In the genomic region with DNA sequence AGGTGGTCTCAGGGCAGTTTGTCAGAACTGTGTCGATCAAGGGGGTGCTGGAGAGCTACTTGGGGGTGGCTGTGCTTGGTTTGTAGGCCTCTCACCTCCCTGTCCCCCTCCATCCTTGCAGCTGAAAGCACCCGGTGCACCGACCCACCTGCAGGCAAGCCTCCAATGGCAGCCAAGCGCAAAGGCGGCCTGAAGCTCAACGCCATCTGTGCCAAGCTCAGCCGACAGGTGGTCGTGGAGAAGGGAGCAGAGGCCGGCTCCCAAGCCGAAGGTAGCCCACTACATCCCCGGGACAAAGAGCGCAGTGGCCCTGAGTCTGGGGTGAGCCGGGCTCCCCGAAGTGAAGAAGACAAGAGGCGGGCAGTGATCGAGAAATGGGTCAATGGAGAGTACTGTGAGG, we compare ENCODE assay signal across 25 mouse cellular contexts.
A peak's percentile ranks its signal among the peaks of the same experiment; 100 is the strongest.
DNase-seq lines count a peak whose midpoint lies in the region; ATAC-seq and TF ChIP-seq lines count a peak whose summit lies in the region.
"Had no signal": no experiment of that assay in that cellular context is flagged by ENCODE, and none has a peak within 500 bp of the region (broad histone marks: within the 10 kb centered on the region; RNA-seq: fewer than 3 reads in every experiment).

No protein-coding gene starts in this region.

- intact Hi-C loops in heart, postnatal 25 days (cut with DNase I), result no loop called here

- no peak overlapping the region for H3K4me3 ChIP-seq in heart, embryonic 11.5 days (ENCODE audit: low read depth, low read length)
- no peak overlapping the region for H3K4me3 ChIP-seq in heart, embryonic 16.5 days (ENCODE audit: low read length)
- no peak overlapping the region for H3K4me3 ChIP-seq in lung, embryonic 15.5 days
- no peak overlapping the region for H3K4me3 ChIP-seq in lung, adult 2 months (replicated peaks; ENCODE audit: extremely low read depth, low read depth, low read length)
- H3K4me3 ChIP-seq: embryonic facial prominence, embryonic 12.5 days; hindbrain, embryonic 12.5 days; limb, embryonic 13.5 days; midbrain, embryonic 15.5 days had no signal

- H3K4me2 ChIP-seq in heart, embryonic 11.5 days, result no peak overlapping the region
- no peak overlapping the region for H3K4me2 ChIP-seq in heart, embryonic 16.5 days (ENCODE audit: low read depth, low read length)
- H3K4me2 ChIP-seq in lung, embryonic 15.5 days, result no peak overlapping the region
- H3K4me2 ChIP-seq: embryonic facial prominence, embryonic 12.5 days; hindbrain, embryonic 12.5 days; limb, embryonic 13.5 days; liver, embryonic 11.5 days; midbrain, embryonic 15.5 days had no signal

- H3K9me3 ChIP-seq in heart, embryonic 11.5 days (replicated peaks; ENCODE audit: control insufficient read depth, low read length), result no peaks in the 10 kb centered on the region
- no peaks in the 10 kb centered on the region for H3K9me3 ChIP-seq in heart, embryonic 16.5 days (replicated peaks; ENCODE audit: control insufficient read depth, low read length)
- no peaks in the 10 kb centered on the region for H3K9me3 ChIP-seq in lung, embryonic 15.5 days
- H3K9me3 ChIP-seq: embryonic facial prominence, embryonic 12.5 days; hindbrain, embryonic 12.5 days; limb, embryonic 13.5 days; midbrain, embryonic 15.5 days had no signal

- no peak for TF ChIP-seq POLR2A in lung, adult 2 months (IDR thresholded peaks at IDR 0.05; ENCODE audit: borderline replicate concordance, extremely low read depth, low read depth, low read length)

- H3K9ac ChIP-seq in heart, embryonic 11.5 days (ENCODE audit: low read depth, low read length), result no peak overlapping the region
- H3K9ac ChIP-seq in heart, embryonic 16.5 days (ENCODE audit: low read length), result peak overlapping the region; percentile 39; the same call in 1 of the 2 replicates
- H3K9ac ChIP-seq in lung, embryonic 15.5 days, result no peak overlapping the region
- H3K9ac ChIP-seq: embryonic facial prominence, embryonic 12.5 days; hindbrain, embryonic 12.5 days; limb, embryonic 13.5 days; midbrain, embryonic 15.5 days had no signal

- peaks cover 86% of the 10 kb centered on the region for H3K4me1 ChIP-seq in heart, embryonic 11.5 days (ENCODE audit: control insufficient read depth, insufficient read depth, low read length)
- H3K4me1 ChIP-seq in heart, embryonic 16.5 days (ENCODE audit: control insufficient read depth, insufficient read depth, low read length), result peaks cover 63% of the 10 kb centered on the region
- peaks cover 59% of the 10 kb centered on the region for H3K4me1 ChIP-seq in lung, embryonic 15.5 days
- peaks cover 42% of the 10 kb centered on the region for H3K4me1 ChIP-seq in lung, adult 2 months (ENCODE audit: control insufficient read depth, insufficient read depth, low read length)

- TF ChIP-seq CTCF in lung, adult 2 months (IDR thresholded peaks at IDR 0.05; ENCODE audit: insufficient read depth, low read length), result no peak

- DNase-seq in heart, postnatal 25 days (ENCODE audit: low spot score), result no peak
- no peak for DNase-seq in heart, adult 9 months (ENCODE audit: low spot score in 2 of 2)
- DNase-seq in lung, adult 2 months, result no peak
- DNase-seq: cerebellum, adult 9-10 months; embryo, embryonic 11 days; gastrocnemius, postnatal 14 days; layer of hippocampus, adult 9-11 months; lung, postnatal 4 days; right cerebral cortex, adult 18-20 months; spleen, adult 18-20 months; thymus, adult 2 months; thymus, postnatal 36 days had no signal

- WGBS in heart, embryonic 11.5 days (ENCODE audit: insufficient replicate concordance), result 88% methylated on average over 16 of the region's 16 CpGs
- 90% methylated on average over 16 of the region's 16 CpGs for WGBS in heart, embryonic 16.5 days
- 89% methylated on average over 16 of the region's 16 CpGs for WGBS in lung, embryonic 15.5 days
- 93% methylated on average over 16 of the region's 16 CpGs for WGBS in lung, adult 2 months

- H3K27ac ChIP-seq in heart, embryonic 11.5 days (ENCODE audit: low read depth, low read length), result peak overlapping the region; percentile 46
- peak overlapping the region; percentile 30 for H3K27ac ChIP-seq in heart, embryonic 16.5 days (ENCODE audit: low read length)
- H3K27ac ChIP-seq in lung, embryonic 15.5 days, result peak overlapping the region; percentile 48; the same call in 1 of the 2 replicates
- H3K27ac ChIP-seq: embryonic facial prominence, embryonic 12.5 days; hindbrain, embryonic 12.5 days; limb, embryonic 13.5 days; midbrain, embryonic 15.5 days had no signal

- no peak for ATAC-seq in heart, embryonic 11.5 days (replicated peaks; ENCODE audit: insufficient number of reproducible peaks, low FRiP score, low TSS enrichment)
- no peak for ATAC-seq in heart, embryonic 16.5 days (replicated peaks; ENCODE audit: extremely low read depth, insufficient read depth, low FRiP score)
- ATAC-seq in lung, embryonic 15.5 days (ENCODE audit: borderline replicate concordance, extremely low read depth, low FRiP score, low TSS enrichment), result no peak
- ATAC-seq in megakaryocyte progenitor cell, adult 5-6 weeks (replicated peaks; ENCODE audit: poor library complexity), result no peak
- ATAC-seq: forebrain, embryonic 14.5 days; intestine, embryonic 16.5 days; lung, postnatal 0 days; midbrain, embryonic 15.5 days; Patski had no signal

- H3K27me3 ChIP-seq in heart, embryonic 11.5 days (ENCODE audit: control insufficient read depth, insufficient read depth, low read length), result no peaks in the 10 kb centered on the region
- no peaks in the 10 kb centered on the region for H3K27me3 ChIP-seq in heart, embryonic 16.5 days (ENCODE audit: control insufficient read depth, insufficient read depth, low read length)
- no peaks in the 10 kb centered on the region for H3K27me3 ChIP-seq in lung, embryonic 15.5 days
- H3K27me3 ChIP-seq: Patski had no signal

- H3K36me3 ChIP-seq in heart, embryonic 11.5 days (ENCODE audit: control insufficient read depth, insufficient read depth, low read length), result no peaks in the 10 kb centered on the region
- H3K36me3 ChIP-seq in heart, embryonic 16.5 days (ENCODE audit: control insufficient read depth, insufficient read depth), result peaks cover 9% of the 10 kb centered on the region
- no peaks in the 10 kb centered on the region for H3K36me3 ChIP-seq in lung, embryonic 15.5 days
- H3K36me3 ChIP-seq: embryonic facial prominence, embryonic 12.5 days; limb, embryonic 13.5 days; midbrain, embryonic 15.5 days had no signal
